Mouse (Mus musculus): ENCODE measurements around the gene Sarm1.

Gene Sarm1

GRCm38 (mm10) chr11:78463286-78464036, 34.1 kb downstream of the Sarm1 start:
- DNase-seq (ENCODE audit: low spot score), result no peak

GRCm38 (mm10) chr11:78462669-78463068, 34.9 kb downstream of the Sarm1 start:
- no peak for DNase-seq (ENCODE audit: low spot score)

GRCm38 (mm10) chr11:78461894-78462293, 35.7 kb downstream of the Sarm1 start:
- DNase-seq (ENCODE audit: low spot score), result no peak

GRCm38 (mm10) chr11:78458740-78459139, 38.8 kb downstream of the Sarm1 start:
- DNase-seq (ENCODE audit: low spot score), result no peak

- DNase-seq (ENCODE audit: low spot score), result peak; percentile 68
These were observed 42.2 kb downstream of the Sarm1 start for GRCm38 (mm10) chr11:78455308-78455707.

- DNase-seq (ENCODE audit: low spot score), result no peak
These were observed 43.3 kb downstream of the Sarm1 start for GRCm38 (mm10) chr11:78454276-78454675.

GRCm38 (mm10) chr11:78453675-78454074, 43.9 kb downstream of the Sarm1 start:
- DNase-seq (ENCODE audit: low spot score), result peak; percentile 79

GRCm38 (mm10) chr11:78450337-78450736, 47.2 kb downstream of the Sarm1 start:
- DNase-seq (ENCODE audit: low spot score), result no peak

GRCm38 (mm10) chr11:78448242-78448641, 49.3 kb downstream of the Sarm1 start:
- DNase-seq (ENCODE audit: low spot score), result no peak

GRCm38 (mm10) chr11:78447168-78447567, 50.4 kb downstream of the Sarm1 start:
- no peak for DNase-seq (ENCODE audit: low spot score)

GRCm38 (mm10) chr11:78443115-78443514, 54.4 kb downstream of the Sarm1 start:
- no peak for DNase-seq (ENCODE audit: low spot score)

- no peak for DNase-seq (ENCODE audit: low spot score)
These were observed 59.1 kb downstream of the Sarm1 start for GRCm38 (mm10) chr11:78438399-78438930.

GRCm38 (mm10) chr11:78437182-78437581, 60.4 kb downstream of the Sarm1 start:
- no peak for DNase-seq (ENCODE audit: low spot score)

- DNase-seq (ENCODE audit: low spot score), result peak; percentile 88
These were observed 61.7 kb downstream of the Sarm1 start for GRCm38 (mm10) chr11:78435776-78436349.

- DNase-seq (ENCODE audit: low spot score), result no peak
These were observed 63.5 kb downstream of the Sarm1 start for GRCm38 (mm10) chr11:78434052-78434451.

- no peak for DNase-seq (ENCODE audit: low spot score)
These were observed 66.4 kb downstream of the Sarm1 start for GRCm38 (mm10) chr11:78431176-78431575.

GRCm38 (mm10) chr11:78430195-78430878, 67.2 kb downstream of the Sarm1 start:
- peak; percentile 41 for DNase-seq (ENCODE audit: low spot score)

GRCm38 (mm10) chr11:78428309-78428708, 69.2 kb downstream of the Sarm1 start:
- no peak for DNase-seq (ENCODE audit: low spot score)

GRCm38 (mm10) chr11:78427655-78428054, 69.9 kb downstream of the Sarm1 start:
- no peak for DNase-seq (ENCODE audit: low spot score)

GRCm38 (mm10) chr11:78425572-78425971, 72.0 kb downstream of the Sarm1 start:
- DNase-seq (ENCODE audit: low spot score), result no peak

- DNase-seq (ENCODE audit: low spot score), result no peak
These were observed 73.2 kb downstream of the Sarm1 start for GRCm38 (mm10) chr11:78424352-78424751.
